Mouse (Mus musculus) liver, adult 2 months (tissue): ENCODE data around the gene Klk1b1.
"Not testable (repeated sequence)": the region's sequence is repeated elsewhere in the genome, so short reads cannot be mapped to it uniquely, and the experiment has no call there.

Source experiments
- CTCF ChIP-seq: fragments of 200-500 bp; IDR thresholded peaks from 2 replicates; pipeline ENCODE4 v1.5.1; 2011; ENCODE audit warnings: low read depth, low read length, control low read depth
- POLR2A ChIP-seq: fragments of 200-500 bp; IDR thresholded peaks from 2 replicates; pipeline ENCODE4 v1.6.1; 2011; ENCODE audit warnings: low read length, control low read depth; ENCODE audit not compliant: insufficient read depth; ENCODE audit errors: extremely low read depth

GRCm38 (mm10) chr7:43942293-43942692 is 24.3 kb upstream of the Klk1b1 start:
- not testable (repeated sequence) for TF ChIP-seq CTCF, POLR2A
